Mouse (Mus musculus) layer of hippocampus, adult 18-20 months (tissue): ENCODE measurements around the gene Tomm6. TPM values are rescaled to one million over a fixed set of nuclear protein-coding genes. Genes with fewer than 3 reads are reported as not detected.
"Not testable (repeated sequence)": the region's sequence is repeated elsewhere in the genome, so short reads cannot be mapped to it uniquely, and the experiment has no call there.

Experiments used
- DNase-seq, 2 experiments: peaks; one replicate each; pipeline ENCODE4 v3.0.0; 2022; ENCODE audit warnings: low spot score in 2 of 2
- total RNA-seq, 2 experiments: library from RNA; stranded (reverse); gene quantifications; 2 replicates each; pipeline ENCODE4 v1.2.3; 2021

Tomm6 gene
- total RNA-seq, 2 experiments from 2014 or later, result 220 to 222 TPM

GRCm38 (mm10) chr17:47655697-47656096 lies 32.5 kb downstream of the Tomm6 start:
- DNase-seq, result no peak

- not testable (repeated sequence) for DNase-seq
Measured at GRCm38 (mm10) chr17:47654346-47654745, 33.8 kb downstream of the Tomm6 start.

- DNase-seq, result no peak
Measured at GRCm38 (mm10) chr17:47651953-47652352, 36.2 kb downstream of the Tomm6 start.

GRCm38 (mm10) chr17:47648966-47649365 lies 39.2 kb downstream of the Tomm6 start:
- DNase-seq, result no peak

GRCm38 (mm10) chr17:47646683-47647082 lies 41.5 kb downstream of the Tomm6 start:
- peak in 1 of 2 experiments; percentile 61 for DNase-seq

- no peak for DNase-seq
Measured at GRCm38 (mm10) chr17:47642992-47643391, 45.2 kb downstream of the Tomm6 start.

Other genes with a start within 250 kb of the Tomm6 start
- 10 to 100 TPM; 19.1 to 23.9 TPM for gene Taf8, start 186.1 kb downstream of the Tomm6 start, total RNA-seq
- gene Ccnd3, start 183.3 kb downstream of the Tomm6 start, total RNA-seq, result 10 to 100 TPM; 43.4 to 43.6 TPM
- gene Bysl, start 76.9 kb downstream of the Tomm6 start, total RNA-seq, result 10 to 100 TPM; 19.4 to 19.5 TPM
- gene Med20, start 76.8 kb downstream of the Tomm6 start, total RNA-seq, result 10 to 100 TPM; 33.4 to 36.9 TPM
- 1 to 10 TPM; 4.2 to 5.8 TPM for gene Gm20517, start 76.8 kb downstream of the Tomm6 start, total RNA-seq
- gene Usp49, start 57.7 kb downstream of the Tomm6 start, total RNA-seq, result 10 to 100 TPM in 1 of 2 experiments, 1 to 10 TPM in 1; 9.7 to 10.8 TPM
- gene Frs3, start 644 bp upstream of the Tomm6 start, total RNA-seq, result 10 to 100 TPM; 26.0 to 29.8 TPM
- gene Gm21981, start 6.1 kb upstream of the Tomm6 start, total RNA-seq, result 1 to 10 TPM; 4.3 to 4.7 TPM
- gene Prickle4, start 6.3 kb upstream of the Tomm6 start, total RNA-seq, result 1 to 10 TPM; 2.3 to 3.4 TPM
- gene Pgc, start 38.5 kb upstream of the Tomm6 start, total RNA-seq, result not detected
- gene Tfeb, start 48.6 kb upstream of the Tomm6 start, total RNA-seq, result 10 to 100 TPM; 11.2 to 11.9 TPM
- gene Mdfi, start 146.3 kb upstream of the Tomm6 start, total RNA-seq, result under 1 TPM; 0.56 to 0.57 TPM
- gene Foxp4, start 236.3 kb upstream of the Tomm6 start, total RNA-seq, result 10 to 100 TPM; 49.7 to 56.1 TPM